Mouse (Mus musculus) frontal cortex, postnatal 10 days (tissue): Measurements from ENCODE around the gene Ehbp1.

Experiments
- DNase-seq, 2 experiments: peaks; one replicate each; pipeline ENCODE4 v3.0.0; 2022; ENCODE audit warnings: low spot score in 2 of 2, mixed read lengths in 1 of 2

Ehbp1 gene

GRCm38 (mm10) chr11:22196776-22197175 is 145.3 kb downstream of the Ehbp1 start:
- DNase-seq, result no peak

- DNase-seq, result no peak
Observed at GRCm38 (mm10) chr11:22194607-22195006, 147.5 kb downstream of the Ehbp1 start.

GRCm38 (mm10) chr11:22190576-22190975 is 151.5 kb downstream of the Ehbp1 start:
- no peak for DNase-seq

GRCm38 (mm10) chr11:22189970-22190369 is 152.1 kb downstream of the Ehbp1 start:
- no peak for DNase-seq

GRCm38 (mm10) chr11:22181530-22182501 is 160.3 kb downstream of the Ehbp1 start:
- DNase-seq, result no peak

GRCm38 (mm10) chr11:22180146-22180545 is 161.9 kb downstream of the Ehbp1 start:
- no peak for DNase-seq

GRCm38 (mm10) chr11:22178569-22178968 is 163.5 kb downstream of the Ehbp1 start:
- DNase-seq, result no peak

- DNase-seq, result no peak
Observed at GRCm38 (mm10) chr11:22174311-22174710, 167.8 kb downstream of the Ehbp1 start.

- DNase-seq, result no peak
Observed at GRCm38 (mm10) chr11:22170962-22171638, 171.0 kb downstream of the Ehbp1 start.

GRCm38 (mm10) chr11:22157882-22158281 is 184.2 kb downstream of the Ehbp1 start:
- DNase-seq, result no peak

- DNase-seq, result no peak
Observed at GRCm38 (mm10) chr11:22156182-22156581, 185.9 kb downstream of the Ehbp1 start.

- no peak for DNase-seq
Observed at GRCm38 (mm10) chr11:22155366-22156095, 186.6 kb downstream of the Ehbp1 start.

- DNase-seq, result no peak
Observed at GRCm38 (mm10) chr11:22154501-22155294, 187.4 kb downstream of the Ehbp1 start.

- DNase-seq, result no peak
Observed at GRCm38 (mm10) chr11:22140737-22141136, 201.4 kb downstream of the Ehbp1 start.

GRCm38 (mm10) chr11:22138466-22138865 is 203.6 kb downstream of the Ehbp1 start:
- no peak for DNase-seq

GRCm38 (mm10) chr11:22125188-22125587 is 216.9 kb downstream of the Ehbp1 start:
- no peak for DNase-seq

- DNase-seq, result no peak
Observed at GRCm38 (mm10) chr11:22118853-22119252, 223.2 kb downstream of the Ehbp1 start.

GRCm38 (mm10) chr11:22112161-22112560 is 229.9 kb downstream of the Ehbp1 start:
- no peak for DNase-seq

GRCm38 (mm10) chr11:22089346-22089745 is 252.7 kb downstream of the Ehbp1 start:
- no peak for DNase-seq

GRCm38 (mm10) chr11:22063352-22063751 is 278.7 kb downstream of the Ehbp1 start:
- no peak for DNase-seq

GRCm38 (mm10) chr11:22061660-22062059 is 280.4 kb downstream of the Ehbp1 start:
- DNase-seq, result no peak
